Mouse (Mus musculus): ENCODE data around the gene Rsph9.

Rsph9 gene

GRCm38 (mm10) chr17:46143578-46144423, at the start of gene Rsph9:
Gene Rsph9, minus strand, starts transcription at chr17:46144216.
- DNase-seq (ENCODE audit: low read depth) = peak; percentile 59

GRCm38 (mm10) chr17:46188829-46189228, 44.8 kb upstream of the Rsph9 start:
- DNase-seq (ENCODE audit: low read depth) = no peak

- DNase-seq (ENCODE audit: low read depth) = no peak
Measured at GRCm38 (mm10) chr17:46182273-46182672, 38.3 kb upstream of the Rsph9 start.

- DNase-seq (ENCODE audit: low read depth) = no peak
Measured at GRCm38 (mm10) chr17:46170538-46170937, 26.5 kb upstream of the Rsph9 start.

GRCm38 (mm10) chr17:46168768-46169167, 24.8 kb upstream of the Rsph9 start:
- no peak for DNase-seq (ENCODE audit: low read depth)

- no peak for DNase-seq (ENCODE audit: low read depth)
Measured at GRCm38 (mm10) chr17:46168318-46168717, 24.3 kb upstream of the Rsph9 start.

- DNase-seq (ENCODE audit: low read depth) = no peak
Measured at GRCm38 (mm10) chr17:46167014-46167413, 23.0 kb upstream of the Rsph9 start.

- DNase-seq (ENCODE audit: low read depth) = no peak
Measured at GRCm38 (mm10) chr17:46166270-46166669, 22.3 kb upstream of the Rsph9 start.

- no peak for DNase-seq (ENCODE audit: low read depth)
Measured at GRCm38 (mm10) chr17:46165460-46165859, 21.4 kb upstream of the Rsph9 start.

GRCm38 (mm10) chr17:46164791-46165190, 20.8 kb upstream of the Rsph9 start:
- no peak for DNase-seq (ENCODE audit: low read depth)

GRCm38 (mm10) chr17:46164301-46164700, 20.3 kb upstream of the Rsph9 start:
- DNase-seq (ENCODE audit: low read depth) = no peak

GRCm38 (mm10) chr17:46162951-46163421, 19.0 kb upstream of the Rsph9 start:
- DNase-seq (ENCODE audit: low read depth) = no peak

GRCm38 (mm10) chr17:46162551-46162950, 18.5 kb upstream of the Rsph9 start:
- no peak for DNase-seq (ENCODE audit: low read depth)

GRCm38 (mm10) chr17:46161710-46162109, 17.7 kb upstream of the Rsph9 start:
- no peak for DNase-seq (ENCODE audit: low read depth)

- DNase-seq (ENCODE audit: low read depth) = no peak
Measured at GRCm38 (mm10) chr17:46161179-46161578, 17.2 kb upstream of the Rsph9 start.

GRCm38 (mm10) chr17:46160686-46161085, 16.7 kb upstream of the Rsph9 start, which contains the start of gene Gtpbp2:
Gene Gtpbp2, plus strand, starts transcription at chr17:46161032.
- peak; percentile 99 for DNase-seq (ENCODE audit: low read depth)

GRCm38 (mm10) chr17:46160090-46160662, 16.2 kb upstream of the Rsph9 start:
- DNase-seq (ENCODE audit: low read depth) = peak; percentile 83

- DNase-seq (ENCODE audit: low read depth) = no peak
Measured at GRCm38 (mm10) chr17:46159236-46159635, 15.2 kb upstream of the Rsph9 start.

GRCm38 (mm10) chr17:46157131-46157530, 13.1 kb upstream of the Rsph9 start:
- no peak for DNase-seq (ENCODE audit: low read depth)

- DNase-seq (ENCODE audit: low read depth) = no peak
Measured at GRCm38 (mm10) chr17:46156680-46157079, 12.7 kb upstream of the Rsph9 start.

- DNase-seq (ENCODE audit: low read depth) = no peak
Measured at GRCm38 (mm10) chr17:46154336-46154735, 10.3 kb upstream of the Rsph9 start.

- peak; percentile 71 for DNase-seq (ENCODE audit: low read depth)
Measured at GRCm38 (mm10) chr17:46152847-46153782, 9.1 kb upstream of the Rsph9 start, which contains the start of gene Mad2l1bp. Gene Mad2l1bp, minus strand, starts transcription at chr17:46153553.
